Mouse (Mus musculus) heart, postnatal 0 days (tissue): ENCODE results near the gene Vmn1r90. TPM values are rescaled to one million over a fixed set of nuclear protein-coding genes. Genes with fewer than 3 reads are reported as not detected.
"Not testable (repeated sequence)": the region's sequence is repeated elsewhere in the genome, so short reads cannot be mapped to it uniquely, and the experiment has no call there.

Source experiments
- ATAC-seq: fragments of 200-750 bp; cut with Nextera tagmentation; 2 replicates; pipeline ENCODE4 v1.8.0; 2017; ENCODE audit warnings: low read depth, moderate number of reproducible peaks, moderate library complexity; ENCODE audit not compliant: insufficient read depth
- DNase-seq: peaks from one replicate; pipeline ENCODE4 v3.0.0-alpha.2; 2016; ENCODE audit warnings: low spot score
- H3K27ac ChIP-seq: fragments of 300-500 bp; sonication (generic); 2 replicates; pipeline ENCODE4 v1.5.1; 2014; ENCODE audit warnings: low read depth, mild to moderate bottlenecking
- H3K27me3 ChIP-seq: fragments of 300-500 bp; sonication (generic); 2 replicates; pipeline ENCODE4 v1.6.1; 2014; ENCODE audit warnings: low read length, mixed read lengths; ENCODE audit not compliant: control insufficient read depth, insufficient read depth
- H3K36me3 ChIP-seq: fragments of 300-500 bp; sonication (generic); replicated peaks from 2 replicates; pipeline ENCODE4 v1.6.1; 2014; ENCODE audit warnings: low read length, mixed read lengths; ENCODE audit not compliant: control insufficient read depth, insufficient read depth
- H3K4me1 ChIP-seq: fragments of 300-500 bp; sonication (generic); 2 replicates; pipeline ENCODE4 v1.6.1; 2014; ENCODE audit warnings: antibody characterized with exemption; ENCODE audit not compliant: control insufficient read depth, insufficient read depth
- H3K4me2 ChIP-seq: fragments of 300-500 bp; sonication (generic); 2 replicates; pipeline ENCODE4 v1.6.1; 2014; ENCODE audit warnings: low read depth, mild to moderate bottlenecking, low read length, moderate library complexity
- H3K4me3 ChIP-seq: fragments of 300-500 bp; sonication (generic); 2 replicates; pipeline ENCODE4 v1.5.1; 2014; ENCODE audit warnings: low read depth, low read length
- H3K9ac ChIP-seq: fragments of 300-500 bp; sonication (generic); replicated peaks from 2 replicates; pipeline ENCODE4 v1.6.1; 2014; ENCODE audit warnings: low read depth, low read length, mixed read lengths
- H3K9me3 ChIP-seq: fragments of 300-500 bp; sonication (generic); replicated peaks from 2 replicates; pipeline ENCODE4 v1.6.1; 2016; ENCODE audit warnings: low read length; ENCODE audit not compliant: control insufficient read depth
- CTCF ChIP-seq: IDR thresholded peaks from 2 replicates; pipeline ENCODE4 v1.5.1; 2016; ENCODE audit warnings: antibody characterized with exemption, control low read depth, low read depth
- EP300 ChIP-seq: IDR thresholded peaks from 2 replicates; pipeline ENCODE4 v1.6.1; 2016; ENCODE audit warnings: antibody characterized with exemption, low read depth
- WGBS: fragments of 180-500 bp; shearing (Covaris S2); extraction: QIAGEN DNeasy Blood & Tissue Kit; methylation state at CpG from one replicate; pipeline ENCODE4 v1.1.7; 2014; 5-methylcytosine and 5-hydroxymethylcytosine counted together
- polyA plus RNA-seq: library from polyadenylated mRNA; unstranded; fragments of >200 nt; fragmentation: Nextera tagmentation; extraction: Ambion mirVana; gene quantifications from 2 replicates; pipeline ENCODE4 v1.2.1, GENCODE M21; 2015
- total RNA-seq: library from RNA; depleted of rRNA; stranded (reverse); fragments of >200 nt; gene quantifications from 2 replicates; pipeline ENCODE4 v1.2.3, GENCODE M21; 2014; ENCODE audit warnings: low replicate concordance; rRNA removed

The Vmn1r90 gene
- total RNA-seq (0.12 TPM in 1 of 2 replicates, not detected in the other), polyA plus RNA-seq (0.05 TPM in 1 of 2 replicates, not detected in the other)

- H3K9me3 ChIP-seq, result no peaks in the 10 kb centered on the region; the same call in 1 of the 2 replicates
- no peaks in the 10 kb centered on the region for H3K36me3 ChIP-seq
- TF ChIP-seq CTCF, result no peak
- TF ChIP-seq EP300, result no peak
- H3K4me1 ChIP-seq, result no peaks in the 10 kb centered on the region
- no peaks in the 10 kb centered on the region for H3K27me3 ChIP-seq
- no peak within 1 kb of the TSS for H3K4me2 ChIP-seq
- no peak within 1 kb of the TSS for H3K9ac ChIP-seq
- no peak within 1 kb of the TSS for H3K4me3 ChIP-seq
- no peak within 1 kb of the TSS for H3K27ac ChIP-seq
- WGBS, result 34% methylated on average over 1 of the region's 1 CpGs
- no peak for DNase-seq
- no peak for ATAC-seq
Measured at GRCm38 (mm10) chr7:14563406-14563805, at the start of gene Vmn1r90. Gene Vmn1r90 (minus strand): TSS chr7:14563506.

- H3K36me3 ChIP-seq, H3K27me3 ChIP-seq, H3K4me1 ChIP-seq, DNase-seq, H3K27ac ChIP-seq, H3K9ac ChIP-seq, ATAC-seq, H3K9me3 ChIP-seq, H3K4me2 ChIP-seq, H3K4me3 ChIP-seq: not testable (repeated sequence)
- 57% methylated on average over 8 of the region's 8 CpGs for WGBS
Measured at GRCm38 (mm10) chr7:14593009-14593408, 29.7 kb upstream of the Vmn1r90 start.

GRCm38 (mm10) chr7:14552284-14552683, 11.0 kb downstream of the Vmn1r90 start:
- no peak for ATAC-seq
- no peaks in the 10 kb centered on the region for H3K27me3 ChIP-seq
- H3K9me3 ChIP-seq, result peaks cover 15% of the 10 kb centered on the region
- no peak overlapping the region for H3K4me2 ChIP-seq
- no peak overlapping the region for H3K27ac ChIP-seq
- H3K36me3 ChIP-seq, result no peaks in the 10 kb centered on the region
- no peaks in the 10 kb centered on the region for H3K4me1 ChIP-seq
- no peak overlapping the region for H3K4me3 ChIP-seq
- DNase-seq, result no peak
- no peak overlapping the region for H3K9ac ChIP-seq
- TF ChIP-seq EP300, result no peak
- TF ChIP-seq CTCF, result no peak
- WGBS, result 67% methylated on average over 1 of the region's 1 CpGs

GRCm38 (mm10) chr7:14525280-14525679, 38.0 kb downstream of the Vmn1r90 start:
- no peaks in the 10 kb centered on the region for H3K4me1 ChIP-seq
- peaks cover 14% of the 10 kb centered on the region for H3K9me3 ChIP-seq
- no peak for ATAC-seq
- no peaks in the 10 kb centered on the region for H3K27me3 ChIP-seq
- no peak overlapping the region for H3K4me2 ChIP-seq
- no peak overlapping the region for H3K9ac ChIP-seq
- WGBS, result 40% methylated on average over 1 of the region's 1 CpGs
- TF ChIP-seq EP300 (no peak), CTCF (no peak)
- H3K4me3 ChIP-seq, result no peak overlapping the region
- no peaks in the 10 kb centered on the region for H3K36me3 ChIP-seq
- no peak for DNase-seq
- H3K27ac ChIP-seq, result no peak overlapping the region

GRCm38 (mm10) chr7:14522636-14523035, 40.7 kb downstream of the Vmn1r90 start:
- TF ChIP-seq EP300, result no peak
- no peak for TF ChIP-seq CTCF

GRCm38 (mm10) chr7:14518301-14518700, 45.0 kb downstream of the Vmn1r90 start:
- no peak overlapping the region for H3K4me2 ChIP-seq
- 46% methylated on average over 3 of the region's 3 CpGs for WGBS

More at GRCm38 (mm10) chr7:14522636-14523035, 40.7 kb downstream of the Vmn1r90 start:
- H3K4me2 ChIP-seq, result no peak overlapping the region
- peaks cover 26% of the 10 kb centered on the region for H3K9me3 ChIP-seq
- H3K4me1 ChIP-seq, result no peaks in the 10 kb centered on the region
- ATAC-seq, result no peak
- 78% methylated on average over 1 of the region's 1 CpGs for WGBS
- no peak overlapping the region for H3K27ac ChIP-seq
- no peaks in the 10 kb centered on the region for H3K27me3 ChIP-seq
- no peak overlapping the region for H3K9ac ChIP-seq
- H3K4me3 ChIP-seq, result no peak overlapping the region
- H3K36me3 ChIP-seq, result no peaks in the 10 kb centered on the region
- no peak for DNase-seq

More at GRCm38 (mm10) chr7:14518301-14518700, 45.0 kb downstream of the Vmn1r90 start:
- DNase-seq, result no peak
- Histone ChIP-seq H3K4me3 (no peak overlapping the region), H3K4me1 (no peaks in the 10 kb centered on the region), H3K27me3 (no peaks in the 10 kb centered on the region), H3K36me3 (no peaks in the 10 kb centered on the region), H3K9me3 (peaks cover 29% of the 10 kb centered on the region), H3K9ac (no peak overlapping the region), H3K27ac (no peak overlapping the region)
- ATAC-seq, result no peak
- no peak for TF ChIP-seq EP300
- no peak for TF ChIP-seq CTCF

Other genes starting within 250 kb of the Vmn1r90 start
- gene Obox8, start 229.9 kb downstream of the Vmn1r90 start, total RNA-seq, result not detected in 2 replicates
- gene Obox8, start 229.9 kb downstream of the Vmn1r90 start, polyA plus RNA-seq, result not detected in 2 replicates
- gene Sult2a8, start 116.7 kb downstream of the Vmn1r90 start, total RNA-seq, result not detected in 2 replicates
- gene Sult2a8, start 116.7 kb downstream of the Vmn1r90 start, polyA plus RNA-seq, result not detected in 2 replicates
- gene Sult2a7, start 69.3 kb downstream of the Vmn1r90 start, total RNA-seq, result not detected in 2 replicates
- gene Sult2a7, start 69.3 kb downstream of the Vmn1r90 start, polyA plus RNA-seq, result not detected in 2 replicates
- not detected in 2 replicates for gene Obox7, start 96.0 kb upstream of the Vmn1r90 start, total RNA-seq
- not detected in 2 replicates for gene Obox7, start 96.0 kb upstream of the Vmn1r90 start, polyA plus RNA-seq